Mouse (Mus musculus): ENCODE measurements around the gene Dag1.

- no peak for TF ChIP-seq POLR2A (IDR thresholded peaks at IDR 0.05; ENCODE audit: low read depth, low read length)
- TF ChIP-seq CTCF (IDR thresholded peaks at IDR 0.05; ENCODE audit: extremely low read depth, insufficient read depth, insufficient read length, insufficient replicate concordance), result no peak
Observed at GRCm38 (mm10) chr9:108238402-108238801, 25.4 kb downstream of the Dag1 start.

Data from spleen, adult 2 months (tissue).